Mouse (Mus musculus) kidney, adult 2 months (tissue): Measurements from ENCODE around the gene Zfp92.

ENCODE experiments used
- CTCF ChIP-seq: fragments of 200-500 bp; conservative IDR thresholded peaks from 2 replicates; pipeline ENCODE4 v1.5.1; 2011; ENCODE audit warnings: low read depth, mild to moderate bottlenecking, control low read depth, low read length, moderate library complexity, mixed read lengths; ENCODE audit not compliant: insufficient read depth, insufficient read length
- POLR2A ChIP-seq: fragments of 200-500 bp; IDR thresholded peaks from one replicate; pipeline ENCODE4 v1.6.1; 2011; ENCODE audit warnings: low read depth, low read length, control low read depth

GRCm38 (mm10) chrX:73468330-73468729, 57.4 kb downstream of the Zfp92 start:
- TF ChIP-seq CTCF (no peak), POLR2A (no peak)
